28 mouse cellular contexts compared by ENCODE assay signal in the genomic region with DNA sequence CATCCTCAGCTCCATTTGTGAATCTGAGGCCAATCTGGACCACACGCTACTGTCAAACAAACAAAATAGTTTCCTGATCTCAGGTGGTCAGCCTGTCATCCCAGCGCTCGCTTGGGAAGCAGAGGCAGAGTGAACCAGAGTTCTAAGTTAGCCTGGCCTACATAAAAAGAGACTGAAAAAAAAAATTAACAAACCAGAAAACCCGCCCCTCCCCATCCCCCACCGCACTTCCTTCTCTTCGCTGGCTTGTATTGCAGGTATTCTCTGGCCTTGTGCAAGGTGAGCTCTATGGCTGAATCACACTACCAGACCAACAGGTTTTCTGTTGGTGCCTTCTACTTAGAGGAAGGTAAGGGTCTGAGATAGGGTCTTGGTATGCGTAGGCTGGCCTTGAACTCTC. TPM values are rescaled to one million over a fixed set of nuclear protein-coding genes. Genes with fewer than 3 reads are reported as not detected.
DNase-seq lines count a peak whose midpoint lies in the region; ATAC-seq and TF ChIP-seq lines count a peak whose summit lies in the region.
"Had no signal": no experiment of that assay in that cellular context is flagged by ENCODE, and none has a peak within 500 bp of the region (broad histone marks: within the 10 kb centered on the region; RNA-seq: fewer than 3 reads in every experiment).

No protein-coding gene starts in this region.

- TF ChIP-seq POLR2A in bone marrow, adult 2 months (IDR thresholded peaks at IDR 0.05; ENCODE audit: borderline replicate concordance, control insufficient read depth, low read depth, low read length) = no peak

- no peak overlapping the region for H3K9ac ChIP-seq in heart, embryonic 11.5 days (ENCODE audit: low read depth, low read length)
- H3K9ac ChIP-seq in stomach, embryonic 16.5 days (ENCODE audit: low read length) = no peak overlapping the region; the same call in 1 of the 2 replicates
- H3K9ac ChIP-seq: forebrain, postnatal 0 days; hindbrain, embryonic 15.5 days; limb, embryonic 15.5 days; liver, embryonic 15.5 days had no signal

- no peaks in the 10 kb centered on the region for H3K9me3 ChIP-seq in heart, embryonic 11.5 days (replicated peaks; ENCODE audit: control insufficient read depth, low read length)
- no peaks in the 10 kb centered on the region for H3K9me3 ChIP-seq in stomach, embryonic 16.5 days (replicated peaks; ENCODE audit: control insufficient read depth, low read length)
- H3K9me3 ChIP-seq: heart, embryonic 10.5 days; hindbrain, embryonic 15.5 days; limb, embryonic 15.5 days; liver, embryonic 15.5 days; midbrain, embryonic 13.5 days had no signal

- no peaks in the 10 kb centered on the region for H3K27me3 ChIP-seq in heart, embryonic 11.5 days (ENCODE audit: control insufficient read depth, insufficient read depth, low read length)
- no peaks in the 10 kb centered on the region for H3K27me3 ChIP-seq in stomach, embryonic 16.5 days (ENCODE audit: control insufficient read depth, insufficient read depth, low read length)
- H3K27me3 ChIP-seq: hindbrain, embryonic 15.5 days; limb, embryonic 15.5 days; midbrain, embryonic 13.5 days had no signal

- peaks cover 8% of the 10 kb centered on the region for H3K4me1 ChIP-seq in heart, embryonic 11.5 days (ENCODE audit: control insufficient read depth, insufficient read depth, low read length)
- peaks cover 4% of the 10 kb centered on the region; the same call in 1 of the 2 replicates for H3K4me1 ChIP-seq in bone marrow, adult 2 months (ENCODE audit: control insufficient read depth, insufficient read depth, low read length)
- H3K4me1 ChIP-seq in stomach, embryonic 16.5 days (ENCODE audit: control insufficient read depth, insufficient read depth, low read length) = peaks cover 7% of the 10 kb centered on the region; the same call in 1 of the 2 replicates
- H3K4me1 ChIP-seq: hindbrain, embryonic 15.5 days; midbrain, embryonic 13.5 days had no signal

- DNase-seq in heart, adult 11 months = peak; percentile 72
- DNase-seq in thymus, postnatal 25 days = peak; percentile 10
- DNase-seq in thymus, postnatal 36 days = no peak
- no peak for DNase-seq in spleen, postnatal 4 days (ENCODE audit: low spot score in 2 of 2)
- DNase-seq: adrenal gland, postnatal 25 days; cerebellum, adult 9-10 months; forebrain, postnatal 0 days; kidney, postnatal 10 days; left cerebral cortex, postnatal 4 days; right cerebral cortex, postnatal 14 days; thymus, adult 18-20 months had no signal

- 80% methylated on average over 7 of the region's 7 CpGs for WGBS in heart, embryonic 11.5 days (ENCODE audit: insufficient replicate concordance)
- 43% methylated on average over 7 of the region's 7 CpGs for WGBS in bone marrow, adult 2 months
- WGBS in stomach, embryonic 16.5 days = 61% methylated on average over 7 of the region's 7 CpGs

- no peak overlapping the region for H3K27ac ChIP-seq in heart, embryonic 11.5 days (ENCODE audit: low read depth, low read length)
- H3K27ac ChIP-seq in bone marrow, adult 2 months (ENCODE audit: control insufficient read depth, insufficient read depth, low read depth, low read length, poor library complexity) = peak overlapping the region; percentile 86
- H3K27ac ChIP-seq in stomach, embryonic 16.5 days (ENCODE audit: low read length) = peak overlapping the region; percentile 51; the same call in 1 of the 2 replicates
- H3K27ac ChIP-seq: hindbrain, embryonic 15.5 days; limb, embryonic 15.5 days; midbrain, embryonic 13.5 days had no signal

- H3K4me2 ChIP-seq in heart, embryonic 11.5 days = no peak overlapping the region
- no peak overlapping the region for H3K4me2 ChIP-seq in stomach, embryonic 16.5 days (ENCODE audit: low read depth, low read length)
- H3K4me2 ChIP-seq: hindbrain, embryonic 15.5 days; limb, embryonic 15.5 days; liver, embryonic 15.5 days; midbrain, embryonic 13.5 days had no signal

- TF ChIP-seq CTCF in bone marrow, adult 2 months (IDR thresholded peaks at IDR 0.05; ENCODE audit: control insufficient read depth, insufficient read depth, low read length) = no peak

- ATAC-seq in heart, embryonic 11.5 days (replicated peaks; ENCODE audit: insufficient number of reproducible peaks, low FRiP score, low TSS enrichment) = no peak
- no peak for ATAC-seq in stomach, embryonic 16.5 days (ENCODE audit: insufficient read depth, low FRiP score)
- no peak for ATAC-seq in megakaryocyte-erythroid progenitor cell, adult 5-6 weeks (replicated peaks; ENCODE audit: low FRiP score, low TSS enrichment, poor library complexity, severe bottlenecking)
- ATAC-seq: forebrain, postnatal 0 days; intestine, embryonic 16.5 days; midbrain, embryonic 13.5 days had no signal

- peaks cover 20% of the 10 kb centered on the region for H3K36me3 ChIP-seq in heart, embryonic 11.5 days (ENCODE audit: control insufficient read depth, insufficient read depth, low read length)
- H3K36me3 ChIP-seq in stomach, embryonic 16.5 days (ENCODE audit: control insufficient read depth, insufficient read depth, low read length) = peaks cover 11% of the 10 kb centered on the region; the same call in 1 of the 2 replicates

- H3K4me3 ChIP-seq in heart, embryonic 11.5 days (ENCODE audit: low read depth, low read length) = no peak overlapping the region
- no peak overlapping the region for H3K4me3 ChIP-seq in bone marrow, adult 2 months (replicated peaks; ENCODE audit: control insufficient read depth, low read depth, low read length)
- no peak overlapping the region for H3K4me3 ChIP-seq in stomach, embryonic 16.5 days (replicated peaks; ENCODE audit: low read length)
- H3K4me3 ChIP-seq: hindbrain, embryonic 15.5 days; limb, embryonic 15.5 days; liver, embryonic 15.5 days; midbrain, embryonic 13.5 days had no signal

RNA-seq across cellular contexts. Expression of gene Cenps, which starts 10.1 kb away (rescaled TPM):
- polyA plus RNA-seq in heart, embryonic 11.5 days (2014; fragmentation: Nextera tagmentation; extraction: Ambion mirVana) = 30.1 and 33.3 TPM in 2 replicates
- polyA plus RNA-seq in bone marrow, adult 2 months (2011; ENCODE audit: insufficient read depth, insufficient read length, low replicate concordance, missing spikeins) = 37.7 and 47.8 TPM in 2 replicates
- 22.3 and 24.5 TPM in 2 replicates for polyA plus RNA-seq in stomach, embryonic 16.5 days (2015; fragmentation: Nextera tagmentation; extraction: Ambion mirVana)
- total RNA-seq in megakaryocyte-erythroid progenitor cell, adult 5-6 weeks (2014; fragmentation: Nextera tagmentation) = 29.6 and 48.0 TPM in 2 replicates
- 15.4 and 26.2 TPM in 2 replicates for total RNA-seq in megakaryocyte-erythroid progenitor cell, adult 5-6 weeks (2017)

RNA-seq across cellular contexts. Expression of gene Pgd, which starts 19.0 kb away (rescaled TPM):
- polyA plus RNA-seq in heart, embryonic 11.5 days (2014; fragmentation: Nextera tagmentation; extraction: Ambion mirVana) = 37.2 and 37.8 TPM in 2 replicates
- 68.6 and 170 TPM in 2 replicates for polyA plus RNA-seq in bone marrow, adult 2 months (2011; ENCODE audit: insufficient read depth, insufficient read length, low replicate concordance, missing spikeins)
- 206 and 241 TPM in 2 replicates for polyA plus RNA-seq in stomach, embryonic 16.5 days (2015; fragmentation: Nextera tagmentation; extraction: Ambion mirVana)
- total RNA-seq in megakaryocyte-erythroid progenitor cell, adult 5-6 weeks (2014; fragmentation: Nextera tagmentation) = 59.1 and 67.1 TPM in 2 replicates
- total RNA-seq in megakaryocyte-erythroid progenitor cell, adult 5-6 weeks (2017) = 35.3 and 42.4 TPM in 2 replicates

RNA-seq across cellular contexts. Expression of gene Cort, which starts 21.0 kb away (rescaled TPM):
- 0.24 and 0.46 TPM in 2 replicates for polyA plus RNA-seq in heart, embryonic 11.5 days (2014; fragmentation: Nextera tagmentation; extraction: Ambion mirVana)
- polyA plus RNA-seq in bone marrow, adult 2 months (2011; ENCODE audit: insufficient read depth, insufficient read length, low replicate concordance, missing spikeins) = 1.5 TPM in 1 of 2 replicates, not detected in the other
- polyA plus RNA-seq in stomach, embryonic 16.5 days (2015; fragmentation: Nextera tagmentation; extraction: Ambion mirVana) = not detected in 2 replicates
- not detected in 2 replicates for total RNA-seq in megakaryocyte-erythroid progenitor cell, adult 5-6 weeks (2014; fragmentation: Nextera tagmentation)
- not detected in 2 replicates for total RNA-seq in megakaryocyte-erythroid progenitor cell, adult 5-6 weeks (2017)
- total RNA-seq: common myeloid progenitor, adult 5-6 weeks; hematopoietic stem cell, adult 5-6 weeks; monocyte, adult 5-6 weeks had no signal
- polyA plus RNA-seq: gonadal fat pad, adult 2 months; heart, postnatal 0 days; limb, embryonic 15.5 days; lung, embryonic 16.5 days; neural tube, embryonic 11.5 days had no signal

RNA-seq across cellular contexts. Expression of gene Dffa, which starts 43.6 kb away (rescaled TPM):
- 34.2 and 35.9 TPM in 2 replicates for polyA plus RNA-seq in heart, embryonic 11.5 days (2014; fragmentation: Nextera tagmentation; extraction: Ambion mirVana)
- polyA plus RNA-seq in bone marrow, adult 2 months (2011; ENCODE audit: insufficient read depth, insufficient read length, low replicate concordance, missing spikeins) = 5.5 and 12.4 TPM in 2 replicates
- polyA plus RNA-seq in stomach, embryonic 16.5 days (2015; fragmentation: Nextera tagmentation; extraction: Ambion mirVana) = 32.3 and 35.8 TPM in 2 replicates
- 27.6 and 28.1 TPM in 2 replicates for total RNA-seq in megakaryocyte-erythroid progenitor cell, adult 5-6 weeks (2014; fragmentation: Nextera tagmentation)
- 20.3 and 25.6 TPM in 2 replicates for total RNA-seq in megakaryocyte-erythroid progenitor cell, adult 5-6 weeks (2017)

RNA-seq across cellular contexts. Expression of gene Pex14, which starts 47.9 kb away (rescaled TPM):
- polyA plus RNA-seq in heart, embryonic 11.5 days (2014; fragmentation: Nextera tagmentation; extraction: Ambion mirVana) = 33.5 and 37.2 TPM in 2 replicates
- 5.6 and 12.4 TPM in 2 replicates for polyA plus RNA-seq in bone marrow, adult 2 months (2011; ENCODE audit: insufficient read depth, insufficient read length, low replicate concordance, missing spikeins)
- 49.8 and 51.2 TPM in 2 replicates for polyA plus RNA-seq in stomach, embryonic 16.5 days (2015; fragmentation: Nextera tagmentation; extraction: Ambion mirVana)
- total RNA-seq in megakaryocyte-erythroid progenitor cell, adult 5-6 weeks (2014; fragmentation: Nextera tagmentation) = 10.3 and 15.8 TPM in 2 replicates
- total RNA-seq in megakaryocyte-erythroid progenitor cell, adult 5-6 weeks (2017) = 8.0 and 16.8 TPM in 2 replicates

Comparison
In these comparisons a context has a peak if more than half of its experiments do, and no peak if none do; other contexts are left out.
1. DNase-seq: peak in heart, adult 11 months (single experiment) and thymus, postnatal 25 days (single experiment); none in thymus, postnatal 36 days (0 of 2) and spleen, postnatal 4 days (0 of 2).